Mouse (Mus musculus) testis, postnatal 10 days (tissue): ENCODE measurements around the gene Zbtb26.

Experiments
- DNase-seq: peaks from one replicate; pipeline ENCODE4 v3.0.0; 2021; ENCODE audit warnings: low spot score

The Zbtb26 gene

DNA sequence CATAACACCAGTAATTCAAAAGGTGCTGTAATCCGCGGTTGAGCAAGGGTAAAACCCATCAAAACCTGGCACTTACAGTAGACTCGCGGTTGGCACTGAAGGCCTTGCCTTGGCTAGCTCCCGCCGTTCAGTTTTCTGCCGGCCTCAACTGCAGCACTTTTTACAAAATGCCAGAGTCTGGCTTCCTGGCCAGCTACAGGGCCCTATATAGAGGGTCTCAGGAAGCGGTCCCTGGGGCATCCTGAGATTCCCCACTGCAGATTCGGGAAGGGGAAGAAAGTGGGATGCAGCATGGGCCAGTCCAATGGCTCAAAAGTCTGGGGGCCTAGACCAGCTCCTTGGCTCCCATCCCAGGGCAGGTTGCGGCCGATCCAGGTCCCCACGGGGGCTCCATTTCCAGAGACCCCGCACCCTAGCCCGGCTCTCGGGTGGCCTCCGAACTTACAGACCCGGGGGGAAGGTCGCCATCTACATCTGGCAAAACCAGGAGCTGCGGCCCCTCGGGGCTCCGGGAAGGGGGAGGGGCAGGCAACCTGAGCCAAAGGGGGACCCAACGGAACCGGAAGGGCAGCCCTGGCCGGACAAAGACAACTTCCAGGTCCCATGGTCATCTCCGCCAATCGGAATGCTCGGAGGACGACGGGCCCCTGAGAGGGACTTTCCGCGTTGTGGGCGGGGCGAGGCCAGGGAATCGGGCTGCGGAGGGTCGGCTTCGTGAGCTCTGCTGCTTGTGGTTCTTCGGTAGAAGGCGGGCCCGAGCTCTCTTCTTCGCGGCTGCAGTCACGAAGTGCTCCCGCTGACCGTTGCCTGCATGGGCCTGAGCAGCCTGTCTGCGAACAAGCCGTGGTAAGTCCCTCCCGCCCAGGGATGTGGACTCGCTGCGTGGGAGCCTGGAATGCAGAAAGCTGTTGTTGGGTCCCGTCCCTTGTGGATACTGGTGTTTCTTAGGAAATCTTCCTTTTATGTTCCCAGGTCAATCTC, at the start of gene Zbtb26, which contains the start of the genes Zbtb6 and Rabgap1:
Gene Zbtb26, minus strand, starts transcription at position 525 of the 981 bp plus-strand sequence.
Gene Zbtb6, minus strand, starts transcription at position 561 of the 981 bp plus-strand sequence.
Gene Rabgap1, plus strand, starts transcription at position 669 of the 981 bp plus-strand sequence.
- DNase-seq: peak; percentile 98

DNA sequence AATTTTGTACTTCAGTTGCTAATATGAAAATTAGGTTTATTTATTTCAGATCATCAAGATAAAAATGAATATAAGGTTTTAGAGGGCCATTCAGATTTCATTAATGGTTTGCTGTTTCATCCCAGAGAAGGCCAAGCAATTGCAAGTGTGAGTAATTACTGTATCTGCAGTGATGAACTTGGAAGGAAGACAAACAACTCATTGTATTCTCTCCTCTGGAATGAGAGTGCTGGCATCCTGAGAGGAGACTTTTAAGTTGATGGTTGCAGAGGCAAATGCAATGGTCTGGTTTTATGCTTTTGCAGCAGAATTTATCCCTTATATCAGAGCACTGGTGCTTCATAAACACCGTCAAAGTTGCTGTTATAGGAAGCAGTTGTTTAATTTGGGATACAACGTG, 46.0 kb upstream of the Zbtb26 start:
- DNase-seq: no peak

DNA sequence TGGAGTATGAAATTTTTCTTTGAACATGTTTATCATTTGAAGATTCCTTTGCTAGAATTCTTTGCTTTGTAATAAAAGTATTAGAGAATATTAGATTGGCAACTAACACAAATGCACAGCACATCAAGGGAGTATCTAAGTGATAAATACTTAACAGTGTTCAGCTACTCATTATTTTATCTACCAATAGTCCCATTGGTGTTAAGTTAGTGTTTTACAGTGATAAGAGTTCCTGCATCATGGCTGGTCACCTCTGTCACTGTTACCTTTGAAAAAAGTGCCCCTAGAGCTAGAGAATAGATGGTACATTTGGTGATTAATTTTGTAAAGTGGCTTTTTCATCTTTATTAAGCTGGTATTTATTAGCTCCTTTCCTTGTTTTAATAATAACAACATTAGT, 43.5 kb upstream of the Zbtb26 start:
- DNase-seq: no peak

DNA sequence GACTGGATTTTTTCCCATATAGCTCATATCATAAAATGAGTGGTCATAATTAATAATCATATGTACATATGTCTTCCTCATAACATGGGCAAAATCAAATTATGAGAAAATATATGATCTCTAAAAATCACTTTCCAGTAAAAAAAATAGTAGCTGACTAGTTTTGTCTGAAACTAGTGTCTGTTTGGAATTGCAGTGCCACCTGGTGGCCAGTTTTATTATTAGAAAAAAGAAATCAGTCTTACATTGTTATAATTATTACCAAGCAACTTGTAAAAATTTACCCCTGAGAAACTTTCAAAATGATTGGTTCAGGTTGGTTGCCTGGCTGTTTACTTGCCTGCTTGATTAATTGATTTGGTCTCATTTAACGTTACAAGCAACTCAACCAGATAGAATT, 42.4 kb upstream of the Zbtb26 start:
- peak; percentile 46 for DNase-seq

DNA sequence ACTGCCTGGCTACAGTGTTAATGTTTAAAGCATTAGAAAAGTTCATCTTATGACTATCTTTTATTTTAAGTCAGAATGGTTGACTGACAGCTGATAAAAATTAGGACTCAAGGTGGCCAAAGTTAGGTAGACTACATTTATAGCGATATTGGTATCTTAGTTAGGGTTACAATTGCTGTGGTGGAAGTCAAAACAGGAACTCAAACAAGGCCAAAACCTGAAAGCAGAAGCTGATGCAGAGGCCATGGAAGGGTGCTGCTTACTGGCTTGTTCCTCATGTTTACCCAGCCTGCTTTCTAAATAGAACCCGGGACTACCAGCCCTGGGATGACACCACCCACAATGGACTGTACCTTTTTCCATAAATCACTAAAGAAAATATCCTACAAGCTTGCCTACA, 41.2 kb upstream of the Zbtb26 start:
- DNase-seq: no peak

DNA sequence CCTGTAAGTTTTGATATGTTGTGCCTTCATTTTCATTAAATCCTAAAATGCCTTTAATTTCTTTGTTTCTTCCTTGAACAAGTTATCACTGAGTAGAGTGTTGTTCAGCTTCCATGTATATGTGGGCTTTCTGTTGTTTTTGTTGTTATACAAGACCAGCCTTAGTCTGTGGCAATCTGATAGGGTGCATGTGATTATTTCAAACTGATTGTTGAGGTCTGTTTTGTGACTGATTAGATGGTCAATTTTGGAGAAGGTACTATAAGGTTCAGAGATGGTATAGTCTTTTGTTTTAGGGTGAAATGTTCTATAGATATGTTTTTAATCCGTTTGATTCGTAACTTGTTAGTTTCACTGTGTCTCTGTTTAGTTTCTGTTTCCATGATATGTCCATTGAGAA, 37.1 kb upstream of the Zbtb26 start:
- DNase-seq: no peak

DNA sequence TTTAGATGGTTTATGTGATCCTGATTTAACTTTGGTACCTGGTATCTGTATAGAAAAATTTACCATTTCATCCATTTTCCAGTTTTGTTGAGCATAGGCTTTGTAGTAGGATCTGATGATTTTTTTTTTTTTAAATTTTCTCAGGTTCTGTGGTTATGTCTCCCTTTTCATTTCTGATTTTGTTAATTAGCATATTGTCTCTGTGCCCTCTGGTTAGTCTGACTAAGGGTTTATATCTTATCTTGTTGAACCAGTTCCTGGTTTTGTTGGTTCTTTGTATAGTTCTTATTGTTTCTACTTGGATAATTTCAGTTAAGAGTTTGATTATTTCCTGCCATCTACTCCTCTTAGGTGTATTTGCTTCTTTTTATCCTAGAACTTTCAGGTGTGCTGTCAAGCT, 36.6 kb upstream of the Zbtb26 start:
- no peak for DNase-seq

DNA sequence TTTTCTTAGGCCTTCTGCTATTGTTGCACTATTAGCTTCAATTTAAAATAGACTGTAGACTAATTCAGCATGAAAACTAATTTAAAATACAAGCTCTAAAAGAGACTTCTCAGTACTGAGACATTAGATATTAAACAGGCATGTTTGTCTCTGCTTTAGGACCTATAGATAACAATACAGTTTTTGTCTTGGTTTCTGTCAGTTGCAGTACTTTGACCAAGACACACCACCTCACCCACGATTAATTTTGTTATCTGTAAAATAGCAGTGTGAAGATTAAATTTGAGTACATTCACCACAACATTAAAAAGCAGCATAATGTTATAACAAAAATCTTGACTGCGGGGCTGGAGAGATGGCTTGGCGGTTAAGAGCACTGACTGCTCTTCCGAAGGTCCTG, 23.3 kb upstream of the Zbtb26 start:
- DNase-seq: no peak

DNA sequence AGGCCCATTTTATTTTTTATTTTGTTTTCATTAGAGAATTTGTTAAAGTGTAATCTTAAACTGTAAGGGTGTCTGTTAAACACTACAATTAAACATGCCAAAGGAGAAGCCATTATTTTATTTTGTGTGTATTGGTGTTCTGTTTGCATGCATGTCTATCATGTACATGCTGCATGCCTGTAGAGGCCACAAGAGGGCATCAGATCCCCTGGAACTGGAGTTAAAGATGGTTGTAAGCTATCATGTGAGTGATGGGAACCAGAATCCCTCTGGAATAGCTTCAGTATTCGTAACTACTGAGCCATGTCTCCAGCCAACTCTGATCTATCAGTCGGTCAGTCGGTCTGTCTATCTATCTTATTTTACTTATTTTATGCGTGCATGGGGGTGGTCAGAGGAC, 17.8 kb upstream of the Zbtb26 start:
- DNase-seq: no peak

DNA sequence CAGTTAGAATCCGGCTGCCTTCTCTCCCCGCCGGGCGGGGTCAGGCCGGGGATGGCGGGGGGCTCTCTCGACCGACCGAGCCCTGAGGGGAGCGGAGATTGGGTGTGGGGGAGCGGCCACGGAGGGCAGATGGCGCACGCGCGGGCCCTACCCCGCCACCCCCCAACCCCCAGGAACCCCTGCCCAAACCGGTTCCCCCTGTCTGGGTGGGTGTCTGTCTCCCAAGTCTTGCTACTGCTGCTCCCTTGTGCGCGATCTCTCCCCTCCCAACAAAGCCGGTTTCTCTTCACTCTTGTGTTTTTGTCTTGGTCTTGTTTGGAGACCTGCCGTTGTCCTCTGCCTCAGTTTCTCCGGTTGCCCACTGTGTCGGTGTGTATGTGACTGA, 9.4 kb upstream of the Zbtb26 start:
- DNase-seq: no peak

DNA sequence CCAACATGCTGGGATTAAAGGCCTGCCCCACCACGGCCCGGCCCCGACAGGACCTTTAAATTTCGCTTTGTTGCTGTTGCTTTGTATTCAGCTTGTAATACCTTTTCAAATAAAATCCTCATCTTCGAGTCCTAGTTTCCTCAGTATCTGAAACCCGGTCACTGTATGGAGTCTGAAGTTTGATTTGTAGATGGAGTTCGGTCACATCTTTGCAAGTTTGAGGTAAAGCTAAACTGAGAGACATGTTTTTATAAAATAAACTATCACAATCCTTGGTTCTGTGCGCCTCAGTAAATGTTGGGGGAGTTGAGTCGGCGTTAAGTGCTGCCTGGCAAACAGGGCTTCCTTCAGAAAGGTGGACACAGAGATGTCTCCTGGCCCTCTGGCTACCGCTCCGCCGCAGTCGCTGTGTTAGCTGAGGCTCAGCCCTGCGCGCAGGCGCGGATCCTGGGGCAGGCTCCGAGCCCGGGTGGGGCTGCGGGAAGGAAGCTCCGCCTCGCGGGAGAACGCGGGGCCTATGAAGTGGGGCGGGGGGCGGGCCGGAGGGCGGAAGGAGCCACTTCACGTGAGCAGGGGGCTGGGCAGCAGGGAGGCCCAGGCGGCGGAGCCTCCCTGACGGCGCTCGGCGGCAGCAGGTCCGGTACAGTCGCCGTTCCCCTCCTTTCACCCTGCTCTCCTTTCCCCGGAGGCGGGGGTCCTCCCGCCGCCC, 8.9 kb upstream of the Zbtb26 start:
- DNase-seq: peak; percentile 94

DNA sequence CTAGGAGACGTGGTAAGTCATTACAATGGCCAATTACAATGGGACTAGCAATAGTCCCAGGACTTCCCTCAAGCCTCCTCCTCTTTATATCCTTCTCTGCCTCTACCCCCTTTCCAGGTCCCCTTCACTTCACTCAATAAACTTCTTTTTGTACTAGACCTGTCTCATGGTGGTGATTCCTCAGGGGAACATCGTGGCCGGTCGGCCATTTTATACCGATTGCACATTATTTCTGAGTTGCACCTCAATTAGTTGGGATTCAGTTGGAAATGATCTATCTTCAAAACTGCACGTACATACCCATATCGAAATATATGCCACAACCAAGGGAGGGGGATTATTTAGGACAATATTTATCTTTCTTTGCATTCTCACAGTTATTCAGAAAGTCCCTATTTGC, 11.3 kb downstream of the Zbtb26 start:
- no peak for DNase-seq

DNA sequence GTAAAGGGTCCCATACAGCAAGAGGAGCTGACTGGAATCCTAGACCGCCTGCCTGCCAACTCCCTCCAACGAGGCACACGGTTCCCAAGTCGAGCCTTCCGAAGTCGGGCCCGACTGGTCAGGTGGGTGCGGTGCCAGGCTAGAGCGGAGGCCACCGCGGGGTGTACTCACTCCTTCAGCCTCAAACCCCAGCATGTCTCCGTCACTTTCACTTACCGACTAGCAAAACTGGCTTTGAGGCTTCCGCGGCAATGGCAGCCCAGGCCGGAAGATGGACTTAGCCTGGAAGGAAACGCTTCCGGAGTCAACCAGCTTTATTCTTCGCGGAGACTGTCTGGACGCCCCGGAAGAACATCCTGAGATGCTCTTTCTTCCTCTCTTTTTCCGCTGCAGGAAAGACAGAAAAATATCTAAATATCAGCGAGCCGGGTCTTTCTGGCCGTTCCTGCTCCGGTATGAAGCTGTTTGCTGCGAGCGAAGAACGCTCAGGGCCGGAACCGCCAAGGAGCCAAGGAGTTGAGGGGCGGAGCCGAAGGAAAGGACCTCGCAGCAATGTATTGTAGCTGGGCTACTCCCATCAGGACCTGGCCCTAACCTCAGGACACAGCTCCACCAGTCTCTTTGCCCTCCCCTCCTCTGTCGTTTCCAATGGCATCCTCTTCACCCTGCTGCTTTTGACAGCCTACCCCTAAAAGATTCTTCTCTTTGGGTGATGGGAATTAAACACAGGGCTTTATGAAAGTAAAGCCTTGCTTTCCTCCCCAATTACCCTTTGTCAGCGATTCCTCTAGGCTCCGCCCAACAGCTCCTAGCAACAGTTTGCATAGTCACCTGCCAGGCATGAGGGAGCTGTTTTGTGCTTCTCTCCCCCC, 12.1 kb downstream of the Zbtb26 start:
- peak; percentile 80 for DNase-seq

DNA sequence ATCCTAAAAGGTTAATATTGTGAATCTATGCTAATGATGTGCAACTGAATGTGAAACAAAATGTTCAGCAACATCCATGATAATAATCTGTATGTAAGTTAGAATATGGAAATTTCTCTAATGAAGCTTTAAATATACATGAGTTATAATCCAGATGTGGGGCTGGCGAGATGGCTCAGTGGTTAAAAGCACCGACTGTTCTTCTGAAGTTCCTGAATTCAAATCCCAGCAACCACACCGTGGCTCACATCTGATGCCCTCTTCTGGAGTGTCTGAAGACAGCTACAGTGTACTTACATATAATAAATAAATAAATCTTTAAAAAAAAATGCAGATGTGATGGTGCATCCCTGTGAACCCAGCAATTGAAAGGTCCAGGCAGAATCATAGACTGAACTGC, 19.3 kb downstream of the Zbtb26 start:
- no peak for DNase-seq

DNA sequence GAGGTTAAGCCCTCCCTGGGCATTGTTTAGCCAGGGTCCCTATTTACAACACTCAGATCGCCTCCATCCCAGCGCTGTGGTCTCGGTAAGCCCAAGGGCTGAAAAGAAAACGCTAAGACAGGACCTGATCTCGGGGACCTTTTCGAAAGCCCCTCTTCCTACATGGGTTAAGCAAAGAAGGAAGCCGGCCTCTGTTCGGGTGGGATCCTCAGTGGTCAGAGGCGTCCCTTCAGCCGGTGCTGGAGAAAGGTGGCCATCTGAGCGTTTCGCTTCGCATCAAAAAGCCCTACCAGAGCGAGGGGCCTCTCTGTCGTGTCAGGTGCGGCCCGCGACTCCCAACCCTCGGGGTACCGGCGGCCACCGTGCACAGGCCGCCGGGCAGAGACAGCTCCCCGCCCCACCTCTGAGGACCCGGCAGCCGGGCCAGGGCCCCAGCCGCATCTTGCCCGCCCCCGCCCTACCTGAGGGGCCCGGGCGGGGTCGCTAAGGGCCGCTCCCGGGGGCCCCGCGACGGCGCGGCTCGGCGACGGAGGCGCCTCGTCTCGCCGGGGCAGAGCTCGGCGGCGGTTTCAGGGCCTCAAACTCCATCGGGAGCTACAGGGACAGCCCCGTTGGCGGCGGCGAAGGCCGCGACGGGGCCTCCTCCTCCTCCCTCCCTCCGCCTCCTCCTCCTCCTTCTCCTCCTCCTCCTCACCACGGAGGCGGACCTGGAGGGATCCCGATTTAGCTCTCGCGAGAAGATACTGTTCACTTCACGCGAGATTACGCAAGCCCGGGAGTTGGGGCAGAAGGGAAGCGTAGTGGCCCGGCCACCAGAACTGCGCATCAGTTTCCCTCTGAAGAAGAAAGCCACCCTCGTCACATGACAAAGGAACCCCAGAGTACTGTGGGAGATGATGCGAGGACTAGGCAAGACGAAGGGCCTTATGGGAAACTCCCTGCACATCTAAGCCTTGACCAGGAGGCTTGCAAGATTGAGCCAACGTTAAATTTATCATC, 20.3 kb downstream of the Zbtb26 start, which contains the start of gene Rc3h2:
Gene Rc3h2, minus strand, starts transcription at position 598 of the 999 bp plus-strand sequence.
- peak; percentile 92 for DNase-seq

DNA sequence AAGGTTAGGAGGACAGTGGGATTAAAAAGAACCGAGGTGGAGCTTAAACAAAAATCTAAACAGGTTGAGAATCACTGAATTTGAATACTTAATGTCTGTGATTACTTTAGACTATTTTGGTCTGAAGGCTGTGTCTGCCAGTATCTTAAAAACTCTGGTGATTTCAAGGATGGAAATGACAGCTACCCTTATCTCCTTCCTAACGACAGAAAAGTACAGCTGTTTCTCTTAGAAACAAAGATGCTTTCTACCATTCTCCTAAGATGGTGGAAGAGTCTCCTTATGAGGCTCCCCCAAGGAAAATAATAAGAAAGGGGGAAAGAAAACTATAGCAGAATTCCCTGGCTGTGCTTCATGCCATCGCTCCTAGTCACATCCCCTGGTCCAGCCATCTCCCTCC, 21.0 kb downstream of the Zbtb26 start:
- no peak for DNase-seq

DNA sequence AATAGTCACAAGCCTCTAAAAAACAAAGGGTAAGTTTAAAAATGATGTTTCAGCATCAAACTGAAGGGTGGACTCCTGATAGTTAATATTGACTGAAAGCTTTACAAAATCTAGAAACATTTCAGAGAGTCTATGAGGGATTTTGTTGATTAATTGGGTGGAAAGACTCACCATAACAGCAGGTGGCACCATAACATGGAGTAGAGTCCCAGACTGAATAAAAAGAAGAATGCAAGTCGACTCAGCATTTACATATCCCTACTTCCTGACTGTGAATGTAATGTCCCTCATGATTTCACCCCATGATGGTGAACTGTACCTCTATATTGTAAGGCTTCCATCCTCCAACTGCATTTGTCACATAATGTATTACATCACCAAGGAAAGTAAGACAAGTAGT, 47.4 kb downstream of the Zbtb26 start:
- DNase-seq: no peak

DNA sequence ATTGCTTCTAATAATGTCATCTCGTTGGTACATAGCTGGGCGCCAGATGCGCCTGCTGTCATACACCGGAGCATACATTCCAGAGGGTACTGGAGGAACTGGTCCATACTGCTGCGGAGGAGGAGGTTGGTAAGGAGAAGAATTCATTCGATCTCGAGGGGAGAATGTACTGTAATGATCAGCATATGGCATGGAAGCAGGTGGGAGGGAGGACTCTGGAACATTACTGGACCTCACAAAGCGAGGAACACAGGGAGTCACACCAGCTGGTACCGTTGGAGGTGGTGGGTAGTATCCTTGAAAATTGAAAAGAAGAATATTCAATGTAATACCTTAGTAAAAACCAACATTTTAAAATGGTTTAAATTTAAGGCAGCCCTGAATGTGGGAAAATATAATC, 60.0 kb downstream of the Zbtb26 start:
- no peak for DNase-seq
